Mouse (Mus musculus): Measurements from ENCODE around the gene Tm4sf1. TPM values are rescaled to one million over a fixed set of nuclear protein-coding genes. Genes with fewer than 3 reads are reported as not detected.

Gene Tm4sf1
- polyA plus RNA-seq (2015; fragmentation: Nextera tagmentation; extraction: Ambion mirVana) = 68.3 and 68.4 TPM in 2 replicates

GRCm38 (mm10) chr3:57301921-57302539, at the start of gene Tm4sf1:
Tm4sf1 (minus strand) TSS chr3:57301988.
- no peak within 1 kb of the TSS for H3K9ac ChIP-seq (ENCODE audit: low read depth, low read length)
- no peaks in the 10 kb centered on the region for H3K9me3 ChIP-seq (ENCODE audit: control insufficient read depth, low read length)
- WGBS = 68% methylated on average over 2 of the region's 2 CpGs
- no peaks in the 10 kb centered on the region for H3K36me3 ChIP-seq (ENCODE audit: control insufficient read depth, insufficient read depth, low read length)
- H3K4me2 ChIP-seq (ENCODE audit: low read depth, low read length) = no peak within 1 kb of the TSS
- 0 out of 2 replicates have a peak, but pooled peaks cover 2% of the 10 kb centered on the region for H3K4me1 ChIP-seq (ENCODE audit: control insufficient read depth, insufficient read depth, low read length)
- H3K27me3 ChIP-seq (replicated peaks; ENCODE audit: control insufficient read depth, insufficient read depth, low read length) = no peaks in the 10 kb centered on the region
- H3K4me3 ChIP-seq (ENCODE audit: low read length) = no peak within 1 kb of the TSS
- no peak for ATAC-seq
- no peak within 1 kb of the TSS for H3K27ac ChIP-seq (ENCODE audit: low read length)

GRCm38 (mm10) chr3:57344811-57345210, 43.0 kb upstream of the Tm4sf1 start:
- WGBS = 63% methylated on average over 5 of the region's 5 CpGs
- Histone ChIP-seq H3K4me1 (ENCODE audit: control insufficient read depth, insufficient read depth, low read length) (peaks cover 3% of the 10 kb centered on the region; the same call in 1 of the 2 replicates), H3K9me3 (ENCODE audit: control insufficient read depth, low read length) (no peaks in the 10 kb centered on the region), H3K27ac (ENCODE audit: low read length) (no peak overlapping the region; the same call in 1 of the 2 replicates), H3K9ac (ENCODE audit: low read depth, low read length) (no peak overlapping the region), H3K36me3 (ENCODE audit: control insufficient read depth, insufficient read depth, low read length) (no peaks in the 10 kb centered on the region), H3K27me3 (replicated peaks; ENCODE audit: control insufficient read depth, insufficient read depth, low read length) (no peaks in the 10 kb centered on the region), H3K4me3 (ENCODE audit: low read length) (no peak overlapping the region), H3K4me2 (ENCODE audit: low read depth, low read length) (no peak overlapping the region)
- ATAC-seq = peak; percentile 21

GRCm38 (mm10) chr3:57343837-57344607, 42.2 kb upstream of the Tm4sf1 start:
- no peak overlapping the region for H3K4me2 ChIP-seq (ENCODE audit: low read depth, low read length)
- H3K4me1 ChIP-seq (ENCODE audit: control insufficient read depth, insufficient read depth, low read length) = peaks cover 3% of the 10 kb centered on the region; the same call in 1 of the 2 replicates
- ATAC-seq = peak; percentile 92
- H3K27me3 ChIP-seq (replicated peaks; ENCODE audit: control insufficient read depth, insufficient read depth, low read length) = no peaks in the 10 kb centered on the region
- no peak overlapping the region for H3K4me3 ChIP-seq (ENCODE audit: low read length)
- WGBS = 36% methylated on average over 11 of the region's 11 CpGs
- H3K9ac ChIP-seq (ENCODE audit: low read depth, low read length) = no peak overlapping the region
- no peaks in the 10 kb centered on the region for H3K36me3 ChIP-seq (ENCODE audit: control insufficient read depth, insufficient read depth, low read length)
- no peaks in the 10 kb centered on the region for H3K9me3 ChIP-seq (ENCODE audit: control insufficient read depth, low read length)
- H3K27ac ChIP-seq (ENCODE audit: low read length) = peak overlapping the region; percentile 68

DNA sequence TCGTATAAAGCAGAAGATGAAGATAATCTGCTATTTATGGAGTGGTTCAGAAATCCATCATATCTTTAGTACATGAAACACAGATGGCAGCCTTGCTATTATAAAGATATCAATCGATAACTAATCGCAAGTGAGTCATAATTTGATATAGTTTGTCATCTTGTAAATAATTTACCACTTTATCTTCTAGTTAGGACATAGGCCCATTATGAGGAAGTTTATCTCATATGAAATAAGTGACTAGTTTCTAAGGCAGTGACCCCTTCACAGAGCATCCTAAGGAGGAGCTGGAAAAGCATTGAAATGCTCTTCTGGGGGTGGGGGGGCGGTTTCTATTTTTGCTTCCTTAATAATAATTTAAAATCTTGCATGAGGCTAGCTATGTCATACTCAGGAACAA, 41.2 kb upstream of the Tm4sf1 start:
- H3K9me3 ChIP-seq (ENCODE audit: control insufficient read depth, low read length) = no peaks in the 10 kb centered on the region
- H3K4me2 ChIP-seq (ENCODE audit: low read depth, low read length) = no peak overlapping the region
- H3K4me3 ChIP-seq (ENCODE audit: low read length) = no peak overlapping the region
- no peak overlapping the region for H3K27ac ChIP-seq (ENCODE audit: low read length)
- peak; percentile 69 for ATAC-seq
- no peak overlapping the region for H3K9ac ChIP-seq (ENCODE audit: low read depth, low read length)
- 71% methylated on average over 4 of the region's 4 CpGs for WGBS
- H3K36me3 ChIP-seq (ENCODE audit: control insufficient read depth, insufficient read depth, low read length) = no peaks in the 10 kb centered on the region
- H3K27me3 ChIP-seq (replicated peaks; ENCODE audit: control insufficient read depth, insufficient read depth, low read length) = no peaks in the 10 kb centered on the region
- peaks cover 3% of the 10 kb centered on the region; the same call in 1 of the 2 replicates for H3K4me1 ChIP-seq (ENCODE audit: control insufficient read depth, insufficient read depth, low read length)

- peaks cover 3% of the 10 kb centered on the region; the same call in 1 of the 2 replicates for H3K4me1 ChIP-seq (ENCODE audit: control insufficient read depth, insufficient read depth, low read length)
- H3K9ac ChIP-seq (ENCODE audit: low read depth, low read length) = no peak overlapping the region
- H3K4me3 ChIP-seq (ENCODE audit: low read length) = no peak overlapping the region
- no peak for ATAC-seq
- 74% methylated on average over 3 of the region's 3 CpGs for WGBS
- no peaks in the 10 kb centered on the region for H3K9me3 ChIP-seq (ENCODE audit: control insufficient read depth, low read length)
- no peaks in the 10 kb centered on the region for H3K36me3 ChIP-seq (ENCODE audit: control insufficient read depth, insufficient read depth, low read length)
- no peaks in the 10 kb centered on the region for H3K27me3 ChIP-seq (replicated peaks; ENCODE audit: control insufficient read depth, insufficient read depth, low read length)
- no peak overlapping the region for H3K27ac ChIP-seq (ENCODE audit: low read length)
- no peak overlapping the region for H3K4me2 ChIP-seq (ENCODE audit: low read depth, low read length)
Observed at GRCm38 (mm10) chr3:57341321-57341720, 39.5 kb upstream of the Tm4sf1 start.

DNA sequence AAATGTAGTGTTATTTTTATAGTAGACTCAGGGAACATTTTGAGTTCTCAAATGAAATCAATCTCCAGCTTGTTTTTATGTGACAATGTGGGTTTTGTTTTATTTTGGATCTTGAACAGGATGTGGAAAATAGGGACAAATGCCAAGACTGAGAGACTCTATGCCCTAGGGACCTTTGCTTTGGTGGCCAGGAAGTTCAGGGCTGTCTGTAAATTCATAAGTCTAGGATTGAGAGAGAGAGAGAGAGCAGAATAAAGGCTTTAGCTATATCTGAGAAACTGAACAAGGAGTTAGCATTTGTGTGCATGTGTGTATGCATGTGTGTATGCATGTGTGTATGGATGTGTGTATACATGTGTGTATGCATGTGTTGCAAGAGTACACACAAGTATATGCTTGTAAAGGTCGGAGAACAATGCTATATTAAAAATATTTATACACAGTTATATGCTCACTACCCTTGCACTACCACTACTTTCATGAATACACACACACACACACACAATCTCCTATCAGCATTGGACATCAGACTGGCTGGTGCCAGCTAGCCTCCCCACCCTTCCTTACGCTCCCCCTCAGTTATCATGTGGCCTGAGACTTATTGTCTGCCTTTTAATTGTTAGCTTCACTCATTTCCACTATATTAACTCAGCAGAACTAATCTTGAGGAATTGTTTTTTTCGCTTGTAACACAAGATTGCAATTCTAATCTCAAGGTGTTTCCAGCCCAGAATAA, 33.5 kb upstream of the Tm4sf1 start:
- H3K9me3 ChIP-seq (ENCODE audit: control insufficient read depth, low read length) = no peaks in the 10 kb centered on the region
- no peaks in the 10 kb centered on the region for H3K36me3 ChIP-seq (ENCODE audit: control insufficient read depth, insufficient read depth, low read length)
- no peaks in the 10 kb centered on the region for H3K4me1 ChIP-seq (ENCODE audit: control insufficient read depth, insufficient read depth, low read length)
- no peak for ATAC-seq
- H3K4me3 ChIP-seq (ENCODE audit: low read length) = no peak overlapping the region
- no peaks in the 10 kb centered on the region for H3K27me3 ChIP-seq (replicated peaks; ENCODE audit: control insufficient read depth, insufficient read depth, low read length)
- WGBS = 73% methylated on average over 3 of the region's 3 CpGs
- H3K4me2 ChIP-seq (ENCODE audit: low read depth, low read length) = no peak overlapping the region
- H3K27ac ChIP-seq (ENCODE audit: low read length) = no peak overlapping the region
- H3K9ac ChIP-seq (ENCODE audit: low read depth, low read length) = no peak overlapping the region

GRCm38 (mm10) chr3:57327941-57328340, 26.2 kb upstream of the Tm4sf1 start:
- Histone ChIP-seq H3K27ac (ENCODE audit: low read length) (no peak overlapping the region), H3K27me3 (replicated peaks; ENCODE audit: control insufficient read depth, insufficient read depth, low read length) (no peaks in the 10 kb centered on the region), H3K9me3 (ENCODE audit: control insufficient read depth, low read length) (no peaks in the 10 kb centered on the region), H3K36me3 (ENCODE audit: control insufficient read depth, insufficient read depth, low read length) (no peaks in the 10 kb centered on the region), H3K4me3 (ENCODE audit: low read length) (no peak overlapping the region), H3K9ac (ENCODE audit: low read depth, low read length) (no peak overlapping the region), H3K4me1 (ENCODE audit: control insufficient read depth, insufficient read depth, low read length) (no peaks in the 10 kb centered on the region), H3K4me2 (ENCODE audit: low read depth, low read length) (no peak overlapping the region)
- WGBS = 85% methylated on average over 4 of the region's 6 CpGs
- ATAC-seq = no peak

DNA sequence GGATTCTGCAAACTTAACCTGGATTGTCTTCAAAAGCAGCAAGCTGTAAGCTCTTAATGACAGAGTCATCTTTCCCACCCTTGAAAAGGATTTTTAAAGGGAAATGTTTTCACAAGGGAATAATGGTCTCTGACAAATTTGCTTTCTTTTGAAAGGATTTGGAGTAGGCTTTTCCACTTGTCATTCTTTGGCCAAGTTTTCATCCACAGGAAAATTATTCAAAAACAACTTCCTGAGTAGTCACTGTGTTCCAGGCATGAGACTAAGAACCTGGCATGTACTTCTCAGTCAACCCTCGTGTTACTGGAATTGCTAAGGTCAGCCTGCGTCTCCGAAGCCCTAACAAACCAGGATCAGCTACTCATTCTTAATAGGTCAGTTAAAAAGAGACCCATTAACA, 5.3 kb upstream of the Tm4sf1 start:
- ATAC-seq = no peak
- H3K4me3 ChIP-seq (ENCODE audit: low read length) = no peak overlapping the region
- H3K27me3 ChIP-seq (replicated peaks; ENCODE audit: control insufficient read depth, insufficient read depth, low read length) = no peaks in the 10 kb centered on the region
- H3K4me1 ChIP-seq (ENCODE audit: control insufficient read depth, insufficient read depth, low read length) = 0 out of 2 replicates have a peak, but pooled peaks cover 2% of the 10 kb centered on the region
- H3K9ac ChIP-seq (ENCODE audit: low read depth, low read length) = no peak overlapping the region
- WGBS = 73% methylated on average over 3 of the region's 3 CpGs
- H3K4me2 ChIP-seq (ENCODE audit: low read depth, low read length) = no peak overlapping the region
- no peaks in the 10 kb centered on the region for H3K9me3 ChIP-seq (ENCODE audit: control insufficient read depth, low read length)
- no peak overlapping the region for H3K27ac ChIP-seq (ENCODE audit: low read length)
- H3K36me3 ChIP-seq (ENCODE audit: control insufficient read depth, insufficient read depth, low read length) = no peaks in the 10 kb centered on the region

- Histone ChIP-seq H3K27me3 (replicated peaks; ENCODE audit: control insufficient read depth, insufficient read depth, low read length) (no peaks in the 10 kb centered on the region), H3K9me3 (ENCODE audit: control insufficient read depth, low read length) (no peaks in the 10 kb centered on the region), H3K4me3 (ENCODE audit: low read length) (no peak overlapping the region), H3K9ac (ENCODE audit: low read depth, low read length) (no peak overlapping the region), H3K36me3 (ENCODE audit: control insufficient read depth, insufficient read depth, low read length) (no peaks in the 10 kb centered on the region), H3K27ac (ENCODE audit: low read length) (no peak overlapping the region), H3K4me2 (ENCODE audit: low read depth, low read length) (no peak overlapping the region), H3K4me1 (ENCODE audit: control insufficient read depth, insufficient read depth, low read length) (0 out of 2 replicates have a peak, but pooled peaks cover 2% of the 10 kb centered on the region)
- WGBS = 63% methylated on average over 4 of the region's 4 CpGs
- ATAC-seq = no peak
Observed at GRCm38 (mm10) chr3:57305564-57305963, 3.8 kb upstream of the Tm4sf1 start.
